Mouse (Mus musculus) limb, embryonic 11.5 days (tissue): ENCODE data around the gene Mif4gd. TPM values are rescaled to one million over a fixed set of nuclear protein-coding genes. Genes with fewer than 3 reads are reported as not detected.

ENCODE experiments used
- ATAC-seq: fragments of 200-750 bp; cut with Nextera tagmentation; 2 replicates; pipeline ENCODE4 v1.8.0; 2017; ENCODE audit warnings: low read depth; ENCODE audit not compliant: insufficient number of reproducible peaks, low FRiP score, low TSS enrichment
- DNase-seq: peaks from one replicate; pipeline ENCODE4 v3.0.0-alpha.2; 2015; ENCODE audit warnings: low spot score
- H3K27ac ChIP-seq: fragments of 300-500 bp; sonication (generic); replicated peaks from 2 replicates; pipeline ENCODE4 v1.5.1; 2014; ENCODE audit warnings: low read depth, mild to moderate bottlenecking, low read length
- H3K27me3 ChIP-seq: fragments of 300-500 bp; sonication (generic); 2 replicates; pipeline ENCODE4 v1.6.1; 2014; ENCODE audit warnings: mild to moderate bottlenecking, low read length, mixed read lengths; ENCODE audit not compliant: control insufficient read depth, insufficient read depth
- H3K36me3 ChIP-seq: fragments of 300-500 bp; sonication (generic); 2 replicates; pipeline ENCODE4 v1.6.1; 2014; ENCODE audit warnings: mild to moderate bottlenecking, low read length, moderate library complexity, mixed read lengths; ENCODE audit not compliant: control insufficient read depth, insufficient read depth
- H3K4me1 ChIP-seq: fragments of 300-500 bp; sonication (generic); 2 replicates; pipeline ENCODE4 v1.6.1; 2014; ENCODE audit warnings: low read length, mixed read lengths; ENCODE audit not compliant: control insufficient read depth, insufficient read depth
- H3K4me2 ChIP-seq: fragments of 300-500 bp; sonication (generic); 2 replicates; pipeline ENCODE4 v1.6.1; 2014; ENCODE audit warnings: low read depth, mild to moderate bottlenecking, moderate library complexity; ENCODE audit not compliant: severe bottlenecking
- H3K4me3 ChIP-seq: fragments of 300-500 bp; sonication (generic); 2 replicates; pipeline ENCODE4 v1.5.1; 2014; ENCODE audit warnings: low read depth, low read length
- H3K9ac ChIP-seq: fragments of 300-500 bp; sonication (generic); 2 replicates; pipeline ENCODE4 v1.6.1; 2014; ENCODE audit warnings: mild to moderate bottlenecking, low read length
- H3K9me3 ChIP-seq: fragments of 300-500 bp; sonication (generic); 2 replicates; pipeline ENCODE4 v1.6.1; 2016; ENCODE audit warnings: low read length; ENCODE audit not compliant: control insufficient read depth
- WGBS: fragments of 180-500 bp; shearing (Covaris S2); extraction: QIAGEN DNeasy Blood & Tissue Kit; methylation state at CpG from one replicate; pipeline ENCODE4 v1.1.7; 2014; 5-methylcytosine and 5-hydroxymethylcytosine counted together
- polyA plus RNA-seq: library from polyadenylated mRNA; unstranded; fragments of >200 nt; fragmentation: Nextera tagmentation; extraction: Ambion mirVana; gene quantifications from 2 replicates; pipeline ENCODE4 v1.2.1, GENCODE M21; 2014

The Mif4gd gene
- polyA plus RNA-seq, 1 experiment from 2014 or later, result 18.0 TPM

- Histone ChIP-seq H3K27ac (peak within 1 kb of the TSS; percentile 63), H3K4me1 (peaks cover 15% of the 10 kb centered on the region; the same call in 1 of the 2 replicates), H3K36me3 (peaks cover 20% of the 10 kb centered on the region), H3K9ac (peak within 1 kb of the TSS; percentile 96), H3K4me2 (peak within 1 kb of the TSS; percentile 92), H3K4me3 (peak within 1 kb of the TSS; percentile 100), H3K27me3 (no peaks in the 10 kb centered on the region), H3K9me3 (no peaks in the 10 kb centered on the region)
- ATAC-seq, result peak; percentile 92
- under 1% methylated on average over 80 of the region's 93 CpGs for WGBS
- peak; percentile 88 for DNase-seq
Measured at GRCm38 (mm10) chr11:115603476-115604303, 9.1 kb downstream of the Mif4gd start, which contains the start of the genes Mrps7 and Gga3. TSS of gene Mrps7 (plus strand) at chr11:115603925. TSS of gene Gga3 (minus strand) at chr11:115604051.

- H3K27me3 ChIP-seq, result no peaks in the 10 kb centered on the region
- H3K4me1 ChIP-seq, result peaks cover 15% of the 10 kb centered on the region; the same call in 1 of the 2 replicates
- peak overlapping the region; percentile 92 for H3K4me2 ChIP-seq
- peaks cover 15% of the 10 kb centered on the region for H3K36me3 ChIP-seq
- no peak for ATAC-seq
- H3K4me3 ChIP-seq, result peak overlapping the region; percentile 100
- no peak for DNase-seq
- 6% methylated on average over 15 of the region's 15 CpGs for WGBS
- no peak overlapping the region for H3K27ac ChIP-seq
- peak overlapping the region; percentile 96 for H3K9ac ChIP-seq
- no peaks in the 10 kb centered on the region for H3K9me3 ChIP-seq
Measured at GRCm38 (mm10) chr11:115603128-115603475, 9.7 kb downstream of the Mif4gd start.

GRCm38 (mm10) chr11:115601174-115601573 is 11.6 kb downstream of the Mif4gd start:
- H3K9ac ChIP-seq, result no peak overlapping the region
- DNase-seq, result no peak
- no peak overlapping the region for H3K27ac ChIP-seq
- H3K36me3 ChIP-seq, result peaks cover 3% of the 10 kb centered on the region; the same call in 1 of the 2 replicates
- H3K9me3 ChIP-seq, result no peaks in the 10 kb centered on the region
- no peak for ATAC-seq
- H3K4me3 ChIP-seq, result no peak overlapping the region
- H3K4me1 ChIP-seq, result peaks cover 15% of the 10 kb centered on the region; the same call in 1 of the 2 replicates
- H3K27me3 ChIP-seq, result no peaks in the 10 kb centered on the region
- WGBS, result 94% methylated on average over 4 of the region's 4 CpGs
- no peak overlapping the region for H3K4me2 ChIP-seq

- H3K36me3 ChIP-seq, result peaks cover 5% of the 10 kb centered on the region; the same call in 1 of the 2 replicates
Measured at GRCm38 (mm10) chr11:115600743-115601142, 12.0 kb downstream of the Mif4gd start.

GRCm38 (mm10) chr11:115599722-115600121 is 13.0 kb downstream of the Mif4gd start:
- 96% methylated on average over 7 of the region's 7 CpGs for WGBS
- DNase-seq (no peak), ATAC-seq (no peak)
- Histone ChIP-seq H3K36me3 (peaks cover 6% of the 10 kb centered on the region; the same call in 1 of the 2 replicates), H3K27me3 (no peaks in the 10 kb centered on the region), H3K9me3 (no peaks in the 10 kb centered on the region), H3K4me3 (no peak overlapping the region), H3K9ac (no peak overlapping the region), H3K4me1 (peaks cover 11% of the 10 kb centered on the region; the same call in 1 of the 2 replicates), H3K27ac (no peak overlapping the region), H3K4me2 (no peak overlapping the region)

More at GRCm38 (mm10) chr11:115600743-115601142, 12.0 kb downstream of the Mif4gd start:
- Histone ChIP-seq H3K27me3 (no peaks in the 10 kb centered on the region), H3K9ac (no peak overlapping the region), H3K9me3 (no peaks in the 10 kb centered on the region), H3K4me1 (peaks cover 15% of the 10 kb centered on the region; the same call in 1 of the 2 replicates), H3K4me3 (no peak overlapping the region), H3K27ac (no peak overlapping the region), H3K4me2 (no peak overlapping the region)
- over 99% methylated on average over 15 of the region's 15 CpGs for WGBS
- ATAC-seq, result no peak
- DNase-seq, result no peak

GRCm38 (mm10) chr11:115598309-115598708 is 14.5 kb downstream of the Mif4gd start:
- 96% methylated on average over 4 of the region's 4 CpGs for WGBS
- Histone ChIP-seq H3K9me3 (no peaks in the 10 kb centered on the region), H3K4me2 (no peak overlapping the region), H3K36me3 (peaks cover 13% of the 10 kb centered on the region), H3K27me3 (no peaks in the 10 kb centered on the region), H3K9ac (no peak overlapping the region), H3K4me1 (peaks cover 8% of the 10 kb centered on the region; the same call in 1 of the 2 replicates), H3K4me3 (no peak overlapping the region), H3K27ac (no peak overlapping the region)
- DNase-seq (no peak), ATAC-seq (no peak)

GRCm38 (mm10) chr11:115595209-115595608 is 17.6 kb downstream of the Mif4gd start:
- no peak overlapping the region for H3K9ac ChIP-seq
- ATAC-seq, result no peak
- no peak overlapping the region for H3K4me2 ChIP-seq
- no peaks in the 10 kb centered on the region for H3K9me3 ChIP-seq
- no peaks in the 10 kb centered on the region for H3K4me1 ChIP-seq
- H3K4me3 ChIP-seq, result no peak overlapping the region
- H3K27ac ChIP-seq, result no peak overlapping the region
- peaks cover 26% of the 10 kb centered on the region for H3K36me3 ChIP-seq
- whole genome bisulfite sequencing, result 93% methylated on average over 3 of the region's 3 CpGs
- no peak for DNase-seq
- H3K27me3 ChIP-seq, result no peaks in the 10 kb centered on the region

GRCm38 (mm10) chr11:115590526-115591075 is 22.2 kb downstream of the Mif4gd start:
- WGBS, result 94% methylated on average over 2 of the region's 2 CpGs
- H3K27me3 ChIP-seq, result no peaks in the 10 kb centered on the region
- no peak overlapping the region for H3K4me3 ChIP-seq
- ATAC-seq (no peak), DNase-seq (no peak)
- H3K36me3 ChIP-seq, result peaks cover 51% of the 10 kb centered on the region
- H3K4me1 ChIP-seq, result no peaks in the 10 kb centered on the region
- no peak overlapping the region for H3K9ac ChIP-seq
- no peak overlapping the region for H3K4me2 ChIP-seq
- H3K9me3 ChIP-seq, result no peaks in the 10 kb centered on the region
- H3K27ac ChIP-seq, result no peak overlapping the region
